Mouse (Mus musculus): ENCODE measurements around the gene Smim13.
"Not testable (repeated sequence)": the region's sequence is repeated elsewhere in the genome, so short reads cannot be mapped to it uniquely, and the experiment has no call there.

Smim13 gene

GRCm38 (mm10) chr13:41235845-41236741 is 13.6 kb upstream of the Smim13 start:
- in situ Hi-C loops (cut with MboI; ENCODE audit: unreplicated experiment in 2 of 2) = loop anchor here (5.0 to 25.0 kb wide), 6 partner anchors 94 to 394 kb away; partner anchors contain the start of genes Pak1ip1 (in 1 of the 2) and Tmem14c (in 1 of the 2)

DNA sequence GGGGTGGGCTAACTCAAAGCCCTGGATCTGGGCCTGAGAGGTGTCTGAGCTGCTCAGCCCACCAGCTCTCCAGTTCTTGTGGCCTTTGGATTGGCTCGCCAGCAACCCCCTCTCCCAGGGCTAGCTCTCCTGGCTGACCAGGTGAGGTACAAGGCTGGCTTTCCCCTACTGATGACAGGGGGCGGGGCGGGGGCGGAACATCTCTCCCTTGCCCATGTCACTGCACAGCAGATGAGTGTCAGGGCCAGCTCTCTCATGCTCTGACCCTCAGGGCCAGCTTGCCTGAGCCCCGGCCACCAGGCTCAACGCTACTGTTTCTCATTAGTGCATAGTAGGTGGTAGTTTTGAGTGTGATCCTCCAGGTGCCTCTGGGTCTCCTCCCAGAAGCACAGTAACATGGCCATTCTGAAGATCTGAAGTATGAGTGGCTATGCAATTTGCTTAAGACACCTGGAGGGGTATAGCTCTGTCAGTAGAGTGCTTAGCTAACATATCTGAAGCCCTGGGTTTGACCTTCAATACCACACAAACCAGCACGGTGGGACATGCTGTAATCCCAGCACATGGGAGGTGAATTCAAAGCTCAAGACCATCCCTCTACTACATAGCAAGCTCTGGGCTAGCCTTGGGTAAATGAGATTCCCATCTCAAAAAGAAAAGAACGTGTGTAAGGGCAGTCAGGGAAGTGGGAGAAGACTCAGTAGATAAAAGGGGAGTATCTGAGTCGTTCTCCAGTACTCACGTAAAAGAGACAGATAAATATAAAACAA is 11.4 kb upstream of the Smim13 start:
- in situ Hi-C loops (cut with MboI; ENCODE audit: unreplicated experiment in 2 of 2) = loop anchor here (5.0 to 25.0 kb wide), 6 partner anchors 96 to 396 kb away; partner anchors contain the start of genes Pak1ip1 (in 1 of the 2) and Tmem14c (in 1 of the 2)

DNA sequence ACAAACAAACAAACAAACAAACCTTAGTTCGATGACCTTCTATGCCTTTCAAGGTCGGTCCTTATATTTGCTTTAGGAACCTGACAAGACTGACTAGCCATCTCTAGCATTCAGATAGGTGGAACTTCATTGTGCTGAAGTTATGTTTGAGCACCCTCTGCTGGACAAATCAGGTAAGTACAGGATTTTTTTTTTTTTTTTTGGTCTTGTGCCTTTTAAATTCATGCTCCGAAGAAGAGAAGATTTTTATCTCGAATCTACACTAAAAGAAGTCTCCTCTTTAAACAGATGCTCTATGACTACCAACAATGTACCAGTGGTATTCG is 10.9 kb upstream of the Smim13 start:
- in situ Hi-C loops (cut with MboI; ENCODE audit: unreplicated experiment in 2 of 2) = loop anchor here (5.0 to 25.0 kb wide), 6 partner anchors 96 to 396 kb away; partner anchors contain the start of genes Pak1ip1 (in 1 of the 2) and Tmem14c (in 1 of the 2)

DNA sequence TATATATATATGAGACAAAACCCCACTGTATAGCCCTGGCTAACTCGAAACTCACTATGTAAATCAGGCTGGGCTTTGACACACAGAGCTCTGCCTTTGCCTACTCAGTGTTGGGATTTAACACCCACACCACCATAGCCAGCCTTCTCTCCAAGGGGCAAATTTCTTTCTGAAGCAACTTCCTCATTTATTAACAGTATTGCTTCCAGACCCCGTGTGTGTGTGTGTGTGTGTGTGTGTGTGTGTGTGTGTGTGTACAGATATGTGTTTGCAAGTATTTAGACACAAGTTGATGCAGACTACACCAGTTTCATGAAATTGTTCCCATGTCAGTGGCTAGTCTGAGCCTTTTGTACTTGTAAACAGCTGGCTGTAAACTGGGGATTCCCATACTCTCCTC is 8.1 kb upstream of the Smim13 start:
- in situ Hi-C loops (cut with MboI; ENCODE audit: unreplicated experiment in 2 of 2) = loop anchor here (10.0 to 25.0 kb wide), 2 partner anchors 229 to 237 kb away; partner anchors contain the start of genes Pak1ip1 (in 2 of the 2) and Tmem14c (in 1 of the 2)

DNA sequence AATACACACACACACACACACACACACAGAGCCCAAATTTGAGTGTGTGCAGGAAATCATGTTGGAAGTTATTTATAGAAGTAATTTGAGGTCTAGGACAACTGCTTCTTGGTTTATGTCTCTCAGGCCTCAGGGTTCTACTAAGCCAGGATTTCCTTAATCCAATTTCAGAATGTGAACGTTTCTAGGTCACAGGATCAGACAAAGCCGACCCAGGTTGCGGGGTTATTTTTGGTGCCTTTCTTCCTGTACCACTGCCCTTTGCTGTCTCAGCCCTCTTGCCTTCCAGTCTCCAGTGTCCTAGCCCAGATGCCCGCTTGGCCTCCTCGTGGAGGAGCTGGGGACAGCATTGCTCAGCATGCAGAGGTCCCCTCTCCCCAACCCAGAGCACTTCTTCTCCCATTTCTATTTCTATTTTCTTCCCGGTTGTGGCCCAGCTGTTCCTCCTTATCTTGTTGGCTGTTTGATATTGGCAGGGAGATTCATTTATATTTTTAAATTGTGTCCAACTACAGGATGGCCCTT is 5.3 kb upstream of the Smim13 start:
- in situ Hi-C loops (cut with MboI; ENCODE audit: unreplicated experiment in 2 of 2) = loop anchor here (10.0 to 25.0 kb wide), 2 partner anchors 232 to 240 kb away; partner anchors contain the start of genes Pak1ip1 (in 2 of the 2) and Tmem14c (in 1 of the 2)

GRCm38 (mm10) chr13:41248751-41249520 is 708 bp upstream of the Smim13 start:
- in situ Hi-C loops (cut with MboI; ENCODE audit: unreplicated experiment in 2 of 2) = loop anchor here (10.0 to 25.0 kb wide), 2 partner anchors 237 to 244 kb away; partner anchors contain the start of genes Pak1ip1 (in 2 of the 2) and Tmem14c (in 1 of the 2)

DNA sequence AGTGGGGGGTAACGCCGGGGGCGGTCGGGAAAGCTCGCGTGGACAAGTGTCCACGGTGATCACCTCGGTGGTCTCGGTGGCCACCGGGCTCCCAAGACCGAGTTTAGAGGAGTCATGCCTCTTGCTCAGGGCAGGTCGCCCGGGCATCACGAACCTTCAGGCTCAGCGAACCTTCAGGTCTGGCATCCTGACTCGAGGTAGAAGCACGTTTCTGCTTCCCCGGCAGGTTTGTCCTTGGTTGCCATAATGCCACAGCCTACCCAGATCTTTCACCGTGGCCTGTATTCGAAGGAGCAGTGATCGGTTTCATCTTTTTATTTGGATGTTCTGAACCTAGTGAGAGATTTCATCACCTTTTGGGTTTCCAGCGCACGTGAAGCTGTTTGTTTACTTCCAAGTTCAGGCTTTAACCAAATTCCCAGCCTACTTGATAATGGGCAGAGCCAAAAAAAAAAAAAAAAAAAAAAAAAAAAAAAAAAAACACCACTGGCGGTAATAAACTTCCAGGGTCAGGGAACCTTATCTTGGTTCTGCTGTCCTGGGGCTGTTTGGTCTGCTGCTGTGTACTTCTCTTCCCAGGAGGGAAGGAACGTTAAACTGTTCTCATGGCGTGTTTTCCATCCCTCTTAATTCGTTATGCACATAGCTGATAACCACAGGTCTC is 806 bp downstream of the Smim13 start:
- in situ Hi-C loops (cut with MboI; ENCODE audit: unreplicated experiment in 2 of 2) = no loop called here

GRCm38 (mm10) chr13:41251232-41251631 is 1.6 kb downstream of the Smim13 start:
- in situ Hi-C loops (cut with MboI; ENCODE audit: unreplicated experiment in 2 of 2) = not testable (repeated sequence)

- in situ Hi-C loops (cut with MboI; ENCODE audit: unreplicated experiment in 2 of 2) = no loop called here
Measured at GRCm38 (mm10) chr13:41251667-41252066, 2.0 kb downstream of the Smim13 start.

- in situ Hi-C loops (cut with MboI; ENCODE audit: unreplicated experiment in 2 of 2) = no loop called here
Measured at GRCm38 (mm10) chr13:41252141-41252540, 2.5 kb downstream of the Smim13 start.

DNA sequence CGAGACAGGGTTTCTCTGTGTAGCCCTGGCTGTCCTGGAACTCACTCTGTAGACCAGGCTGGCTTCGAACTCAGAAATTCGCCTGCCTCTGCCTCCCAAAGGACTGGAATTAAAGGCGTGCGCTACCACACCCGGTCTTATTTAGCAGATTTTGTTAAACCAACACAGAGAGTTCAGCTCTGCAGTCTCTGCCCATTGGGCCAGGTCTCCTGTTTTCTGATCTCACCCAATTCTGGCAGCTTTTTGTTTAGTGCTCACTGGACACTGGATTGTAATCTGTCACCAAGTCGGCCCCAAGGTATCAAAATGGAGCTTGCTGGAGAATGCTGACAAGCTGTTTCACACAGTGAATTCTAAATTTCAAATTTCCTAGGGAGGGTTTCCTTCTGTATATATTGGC is 3.1 kb downstream of the Smim13 start:
- in situ Hi-C loops (cut with MboI; ENCODE audit: unreplicated experiment in 2 of 2) = no loop called here

DNA sequence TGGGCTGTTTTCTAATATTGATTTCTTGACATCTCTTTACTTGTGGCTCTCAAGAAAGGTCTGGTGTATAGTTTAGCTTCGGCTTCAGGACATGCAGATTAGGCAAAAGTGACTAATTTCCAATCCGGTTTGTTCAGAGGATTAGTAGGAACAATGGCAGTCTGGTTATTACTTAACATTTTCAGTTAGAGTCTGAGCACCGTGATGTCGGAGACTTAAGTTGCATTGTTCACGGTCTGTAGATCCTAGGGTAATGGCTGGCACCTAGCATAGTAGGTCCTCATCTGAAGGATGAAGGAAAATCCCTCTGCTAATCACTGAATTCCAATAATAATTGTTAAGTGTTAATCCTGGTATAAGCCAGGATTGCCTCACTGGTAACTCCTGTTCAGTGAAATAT is 6.5 kb downstream of the Smim13 start:
- in situ Hi-C loops (cut with MboI; ENCODE audit: unreplicated experiment in 2 of 2) = no loop called here

DNA sequence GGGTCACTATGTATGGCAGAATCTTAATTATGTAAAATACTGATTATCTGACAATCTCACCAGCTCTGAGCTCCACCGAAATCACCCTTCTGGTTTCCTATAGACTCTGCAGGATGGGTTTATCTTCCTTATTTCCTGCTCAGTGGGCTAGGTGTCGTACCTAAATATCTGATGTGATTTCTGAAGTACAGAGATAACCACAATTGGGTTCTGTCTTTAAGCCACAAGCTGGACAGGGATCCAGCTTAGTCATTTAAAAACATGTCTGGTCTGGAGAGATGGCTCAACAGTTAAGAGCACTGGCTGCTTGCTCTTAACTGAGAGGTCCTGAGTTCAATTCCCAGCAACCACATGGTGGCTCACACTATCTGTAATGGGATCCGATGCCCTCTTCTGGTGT is 7.3 kb downstream of the Smim13 start:
- in situ Hi-C loops (cut with MboI; ENCODE audit: unreplicated experiment in 2 of 2) = no loop called here

DNA sequence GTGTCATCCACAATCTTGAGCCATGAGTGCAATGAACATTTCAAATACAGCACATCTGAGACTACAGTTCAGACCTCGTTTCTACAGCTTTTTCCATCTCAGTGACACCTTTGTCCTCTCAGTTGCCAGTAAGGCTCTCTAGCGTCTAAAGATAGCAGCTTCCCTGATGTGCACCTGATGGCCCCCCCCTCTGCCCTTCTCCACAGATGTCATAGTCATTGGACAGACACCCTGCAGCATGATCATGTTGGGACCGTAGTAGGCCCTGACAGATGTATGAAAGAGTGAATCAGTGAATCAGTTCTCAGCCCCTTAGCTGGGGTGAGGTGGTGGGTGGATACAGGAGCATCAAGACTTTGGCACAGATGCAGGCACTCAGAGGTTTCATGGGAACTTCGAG is 8.2 kb downstream of the Smim13 start:
- in situ Hi-C loops (cut with MboI; ENCODE audit: unreplicated experiment in 2 of 2) = no loop called here

DNA sequence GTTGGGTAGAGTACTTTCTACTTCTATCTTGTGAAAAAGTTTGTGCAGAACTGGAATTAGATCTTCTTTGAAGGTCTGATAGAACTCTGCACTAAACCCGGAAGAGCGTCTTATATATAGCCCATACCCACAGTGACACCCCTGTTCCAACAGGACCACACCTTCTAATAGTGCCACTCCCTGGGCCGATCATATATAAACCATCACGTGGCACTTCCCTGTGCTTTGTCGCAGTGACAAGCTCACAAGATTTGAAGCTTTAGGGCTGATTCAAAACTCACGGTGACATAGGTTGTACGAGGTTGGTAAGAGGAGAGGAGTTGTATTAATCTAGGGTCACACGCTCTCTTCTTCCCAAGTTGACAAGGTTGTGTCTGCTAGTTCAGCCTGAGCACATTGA is 12.0 kb downstream of the Smim13 start:
- in situ Hi-C loops (cut with MboI; ENCODE audit: unreplicated experiment in 2 of 2) = not testable (repeated sequence)

GRCm38 (mm10) chr13:41263304-41264006 is 13.8 kb downstream of the Smim13 start:
- in situ Hi-C loops (cut with MboI; ENCODE audit: unreplicated experiment in 2 of 2) = no loop called here

DNA sequence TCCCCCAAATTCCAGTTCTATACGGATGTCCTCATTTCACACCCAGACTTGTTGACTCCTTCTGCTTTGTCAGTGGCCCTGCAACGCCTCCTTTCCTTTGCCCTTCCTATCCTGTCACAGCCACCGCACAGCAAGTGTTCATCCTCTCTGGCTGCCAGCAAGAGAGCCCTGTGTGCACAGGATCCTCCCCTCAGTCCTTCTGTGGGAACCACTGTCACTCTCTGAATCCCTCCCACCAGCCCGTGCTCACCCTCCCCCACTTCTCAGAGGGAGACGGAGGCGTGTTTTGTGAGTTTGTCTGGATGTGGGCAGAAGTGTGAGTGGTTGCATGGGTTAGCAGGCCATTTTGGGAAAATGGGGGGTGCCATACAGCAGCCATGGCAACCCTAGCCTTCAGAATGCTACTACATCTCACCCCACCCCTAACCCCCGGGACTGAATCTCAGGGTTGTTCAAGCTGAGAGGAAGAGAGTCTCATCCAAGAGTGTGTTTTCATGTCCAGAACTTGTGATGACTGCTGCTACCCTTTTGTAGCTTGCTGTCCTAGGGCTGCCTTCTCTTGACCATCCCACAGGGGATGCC is 18.3 kb downstream of the Smim13 start:
- in situ Hi-C loops (cut with MboI; ENCODE audit: unreplicated experiment in 2 of 2) = no loop called here

GRCm38 (mm10) chr13:41273927-41274650 is 24.4 kb downstream of the Smim13 start, which contains the start of gene Gm17364:
Gene Gm17364, minus strand, starts transcription at chr13:41273977.
- in situ Hi-C loops (cut with MboI; ENCODE audit: unreplicated experiment in 2 of 2) = no loop called here

Data from v-Abl transformed pro-B cells (cell line).